Mouse (Mus musculus): ENCODE results near the gene Mboat2.

The Mboat2 gene

DNA sequence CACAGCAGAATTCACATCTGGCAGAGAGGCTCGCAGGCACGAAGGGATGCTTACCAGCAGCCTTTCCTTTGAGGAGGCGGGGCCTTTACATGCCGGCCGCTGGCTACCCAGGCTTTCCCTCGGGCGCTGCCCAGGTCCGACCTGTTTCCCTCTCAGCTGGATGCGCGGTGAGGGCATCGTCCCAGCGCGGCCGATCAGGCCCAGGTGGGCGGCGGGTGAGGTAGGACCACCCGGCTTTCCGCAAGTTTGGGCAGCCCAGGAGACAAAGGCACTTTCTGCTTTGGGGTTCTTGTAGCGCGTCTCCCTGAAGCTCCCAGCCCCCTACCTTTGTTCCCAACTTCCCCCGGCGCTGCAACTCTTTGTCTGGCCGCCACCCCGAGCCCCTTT lies at the start of gene Mboat2:
Gene Mboat2 (plus strand): TSS at position 114 of the 387 bp plus-strand sequence.
- DNase-seq (ENCODE audit: low spot score): no peak

DNA sequence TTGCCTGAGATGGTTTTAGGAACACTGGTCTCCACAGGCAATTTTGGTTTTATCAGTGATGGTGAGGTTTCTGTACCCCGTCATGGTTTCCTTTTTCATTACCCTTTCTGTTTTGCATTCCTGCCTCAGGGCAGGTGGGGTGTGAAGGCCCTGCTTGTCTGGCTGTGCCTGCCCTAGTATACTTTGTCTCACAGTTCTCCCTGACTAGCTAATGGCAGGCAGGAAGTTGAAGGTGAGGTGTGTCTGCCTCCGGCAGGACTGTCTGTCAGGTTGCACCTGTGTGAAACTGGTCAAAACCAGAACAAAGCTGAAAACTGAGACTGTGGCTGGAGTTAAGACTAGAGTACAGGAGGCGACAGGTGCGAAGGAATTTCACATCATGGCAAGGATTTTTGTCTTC lies 46.9 kb upstream of the Mboat2 start:
- no peak for DNase-seq (ENCODE audit: low spot score)

DNA sequence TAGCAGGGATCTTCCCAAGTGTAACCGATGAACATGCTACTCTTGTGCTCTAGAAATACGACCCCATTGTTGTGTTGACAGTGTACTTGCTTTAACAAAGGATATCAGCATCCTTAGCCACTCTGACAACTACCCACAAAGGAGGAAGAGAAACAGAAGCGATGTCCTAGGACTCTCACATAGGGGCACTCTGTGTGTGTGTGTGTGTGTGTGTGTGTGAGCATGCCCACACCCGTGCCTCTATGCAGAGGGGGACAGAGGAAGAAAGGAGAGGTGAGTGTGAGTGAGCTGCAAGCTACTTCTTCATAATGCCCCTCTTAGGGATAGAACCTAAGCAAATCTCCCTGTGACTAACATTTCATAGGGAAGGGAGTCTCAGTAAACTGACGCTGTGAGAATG lies 44.8 kb upstream of the Mboat2 start:
- DNase-seq (ENCODE audit: low spot score): no peak

DNA sequence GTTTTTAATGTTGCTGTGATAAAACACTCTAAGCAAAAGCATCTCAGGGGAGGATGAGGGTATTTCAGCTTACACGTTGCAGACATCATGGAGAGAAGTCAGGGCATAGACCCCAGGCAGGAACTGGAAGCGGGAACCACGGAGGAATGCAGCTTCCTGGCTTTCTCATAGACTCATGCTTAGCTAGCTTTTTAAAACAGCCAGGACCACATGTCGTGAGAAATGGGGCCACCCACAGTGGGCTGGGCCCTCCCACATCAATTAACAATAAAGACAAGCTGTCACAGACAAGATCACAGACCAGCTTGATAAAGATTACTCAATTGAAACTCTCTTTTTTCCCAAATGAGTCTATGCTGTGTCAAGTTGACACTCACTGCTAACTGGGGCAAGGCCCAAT lies 44.4 kb upstream of the Mboat2 start:
- DNase-seq (ENCODE audit: low spot score): peak; percentile 12

DNA sequence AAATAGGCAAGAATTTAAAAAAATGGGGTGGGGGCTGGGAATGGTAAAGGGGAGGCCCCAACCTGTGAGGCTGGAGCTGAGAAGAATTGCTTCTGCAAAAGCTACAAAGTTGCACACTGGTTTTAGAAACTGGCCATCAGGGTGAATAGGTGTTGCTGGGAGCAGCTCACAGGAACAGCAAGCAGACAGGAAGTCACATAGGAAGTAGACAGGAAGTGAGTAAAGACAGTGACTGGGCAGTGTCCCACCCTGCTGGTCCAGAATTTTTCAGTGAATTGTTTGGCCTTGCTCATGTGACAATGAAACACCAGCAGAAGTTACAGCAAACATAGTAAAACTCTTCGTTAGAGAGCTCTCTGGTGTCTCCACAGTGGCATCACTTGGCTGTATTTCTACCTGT lies 41.0 kb upstream of the Mboat2 start:
- DNase-seq (ENCODE audit: low spot score): no peak

DNA sequence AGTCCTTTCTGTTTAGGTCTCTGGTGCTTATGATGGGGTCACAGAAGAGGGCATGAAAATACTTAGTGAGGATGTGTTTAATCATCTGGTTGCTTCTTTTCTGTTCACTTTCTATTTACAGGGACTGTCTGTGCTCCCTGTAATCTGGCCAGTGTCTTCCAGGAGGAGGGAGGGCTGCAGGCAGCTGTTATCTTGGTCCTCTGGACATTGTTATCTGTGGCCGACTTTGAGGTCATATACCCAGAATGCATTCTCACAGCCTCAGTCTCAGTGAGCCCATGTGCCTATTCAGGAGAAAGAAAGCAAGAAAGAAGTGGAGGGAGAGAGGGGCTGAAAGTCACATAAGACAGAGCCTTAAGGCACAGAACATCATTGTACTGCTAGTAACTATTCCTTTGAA lies 19.4 kb upstream of the Mboat2 start:
- DNase-seq (ENCODE audit: low spot score): no peak

DNA sequence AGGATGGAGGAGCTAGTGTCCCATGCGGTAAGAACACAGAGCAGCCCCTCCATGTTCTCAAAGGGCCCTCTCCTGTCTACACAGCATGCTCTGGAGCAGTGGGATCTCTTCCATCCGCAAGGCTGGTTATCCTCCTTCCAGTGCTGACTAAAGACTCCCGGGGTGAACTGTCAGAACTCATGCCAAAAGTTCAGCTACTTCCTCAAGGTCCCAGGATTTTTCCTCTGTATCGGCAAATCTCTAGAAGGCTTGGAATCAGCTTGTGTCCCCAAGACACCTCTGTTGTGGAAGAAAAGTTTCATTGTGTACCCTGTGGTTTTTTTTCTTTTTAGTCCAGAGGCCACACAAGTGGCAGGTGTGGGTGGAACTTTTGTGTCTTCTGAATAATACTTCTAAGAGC lies 18.8 kb upstream of the Mboat2 start:
- no peak for DNase-seq (ENCODE audit: low spot score)

DNA sequence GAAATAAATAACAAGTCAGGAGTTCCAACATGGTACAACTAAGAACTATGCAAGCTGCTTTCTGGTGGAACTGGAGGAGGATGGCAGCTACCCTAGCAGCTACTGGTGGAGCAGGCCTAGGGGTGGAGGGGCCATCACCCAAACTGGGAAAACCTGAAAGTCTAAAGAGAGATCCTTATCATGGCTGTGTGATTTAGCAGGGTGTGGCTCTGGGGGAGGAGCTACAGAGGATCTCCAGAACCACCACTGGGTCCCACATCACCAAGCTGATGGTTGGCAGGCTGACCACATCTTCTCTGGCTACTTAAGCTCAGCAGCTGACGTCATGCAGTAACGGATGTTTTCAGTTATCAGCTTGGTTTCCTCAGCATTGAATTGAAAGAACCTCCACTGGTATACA lies 7.8 kb upstream of the Mboat2 start:
- DNase-seq (ENCODE audit: low spot score): no peak

DNA sequence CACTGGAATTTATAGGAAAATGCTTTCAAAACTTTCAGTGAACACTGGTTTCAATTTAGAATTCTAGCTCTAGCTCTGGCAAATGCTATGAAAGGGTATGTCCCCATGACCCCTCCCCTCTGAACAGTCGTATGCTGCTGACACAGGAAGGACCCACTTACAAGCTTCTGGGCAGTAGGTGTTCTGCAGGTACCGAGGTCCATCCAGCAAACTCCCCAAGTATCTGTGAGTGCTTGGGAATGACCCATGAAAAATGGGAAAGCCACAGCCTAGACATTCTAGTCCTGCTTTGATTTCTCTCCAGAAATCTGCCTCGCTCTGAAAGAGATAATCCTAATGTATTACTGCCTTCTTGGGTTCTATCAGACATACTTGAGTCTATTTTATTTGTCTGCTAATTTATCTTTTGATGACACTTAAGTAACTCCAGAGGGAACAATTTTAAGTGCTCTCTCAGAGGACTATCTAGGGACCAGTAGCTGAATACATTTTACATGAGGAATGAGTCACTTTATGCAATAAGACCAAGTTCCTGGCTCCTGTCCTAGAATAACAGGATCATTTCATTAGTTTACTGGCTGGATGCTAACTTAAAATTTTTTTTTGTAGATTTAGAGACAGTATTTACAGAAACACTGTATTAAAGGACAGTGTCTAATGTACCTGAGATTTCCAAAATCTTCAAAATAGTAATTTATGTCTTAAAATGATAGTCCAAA lies 6.9 kb upstream of the Mboat2 start:
- no peak for DNase-seq (ENCODE audit: low spot score)

DNA sequence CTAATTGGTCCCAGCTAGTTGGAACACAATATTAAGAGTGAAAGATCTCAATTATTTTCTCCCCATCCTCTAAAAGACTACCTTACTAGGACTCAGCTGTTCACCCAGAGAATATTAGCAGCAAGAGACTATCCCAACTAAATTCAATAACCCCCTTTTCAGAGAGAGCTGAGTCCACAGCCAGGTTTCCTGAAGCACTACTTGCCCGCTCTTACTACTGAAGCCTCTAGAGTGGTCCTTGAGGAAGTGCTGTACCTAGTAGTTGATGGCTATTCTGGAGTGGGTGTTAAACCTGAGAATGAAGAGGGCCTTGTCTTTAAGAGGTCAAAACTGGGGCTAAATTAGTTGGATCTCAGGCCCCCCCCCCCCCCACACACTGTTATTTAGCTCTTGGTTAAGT lies 593 bp upstream of the Mboat2 start:
- DNase-seq (ENCODE audit: low spot score): no peak

DNA sequence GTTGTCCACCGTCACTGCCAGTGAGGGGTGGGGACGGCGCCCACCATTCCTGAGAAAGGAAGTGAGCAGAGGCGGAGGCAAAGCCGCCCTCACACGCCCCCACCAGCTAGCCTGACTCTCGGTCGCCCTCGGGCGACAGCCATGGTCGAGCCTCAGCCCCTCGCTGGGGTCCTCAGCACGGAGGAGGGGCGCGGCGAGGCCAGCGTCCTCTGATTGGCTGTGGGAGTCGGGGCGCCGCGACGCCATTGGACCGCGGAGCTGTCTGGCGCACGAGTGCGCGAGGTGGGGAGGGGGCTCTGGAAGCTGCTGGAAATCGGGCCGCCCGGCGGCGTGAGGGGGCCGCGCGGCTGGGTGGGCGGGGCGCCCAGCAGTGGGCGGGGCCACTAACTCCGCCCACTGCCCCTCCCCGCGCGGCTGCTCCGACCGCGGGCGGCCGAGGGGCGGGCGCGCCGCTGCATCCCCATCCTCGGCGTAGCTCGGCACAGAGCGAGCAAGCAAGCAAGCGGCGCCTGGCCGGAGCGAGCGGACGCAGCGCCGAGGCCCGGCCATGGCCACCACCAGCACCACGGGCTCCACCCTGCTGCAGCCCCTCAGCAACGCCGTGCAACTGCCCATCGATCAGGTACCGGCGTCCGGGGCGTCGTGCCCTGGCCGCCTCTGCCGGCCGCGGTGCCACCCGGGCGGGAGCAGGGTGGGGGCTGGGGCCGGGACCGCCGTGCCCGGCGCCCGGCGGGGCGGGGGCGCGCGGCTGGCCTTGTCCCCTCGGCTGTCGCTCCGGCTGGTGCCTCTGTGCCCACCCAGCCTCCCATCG lies 679 bp downstream of the Mboat2 start:
- no peak for DNase-seq (ENCODE audit: low spot score)

DNA sequence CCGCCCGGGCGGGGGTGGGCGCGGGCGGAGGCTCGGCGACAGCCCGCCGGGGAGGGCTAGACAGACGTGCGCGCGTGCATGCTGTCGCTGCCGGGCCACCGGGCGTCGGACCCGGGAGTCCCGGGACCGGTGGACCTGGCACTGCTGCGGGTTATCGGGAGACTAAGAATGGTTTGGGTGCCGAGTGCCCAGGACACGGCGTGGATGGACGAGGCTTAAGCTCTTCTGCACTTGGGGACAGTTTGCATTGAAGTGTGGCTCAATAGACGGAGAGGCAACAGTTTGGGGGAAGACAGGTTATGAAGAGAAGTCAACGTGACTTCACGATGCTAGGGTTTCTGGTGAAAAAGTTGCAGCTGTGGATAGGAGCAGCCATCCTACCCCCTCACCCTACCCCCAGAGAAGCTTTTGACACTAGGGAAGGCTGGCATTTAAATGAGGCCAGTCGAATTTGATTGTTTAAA lies 1.3 kb downstream of the Mboat2 start:
- DNase-seq (ENCODE audit: low spot score): no peak

DNA sequence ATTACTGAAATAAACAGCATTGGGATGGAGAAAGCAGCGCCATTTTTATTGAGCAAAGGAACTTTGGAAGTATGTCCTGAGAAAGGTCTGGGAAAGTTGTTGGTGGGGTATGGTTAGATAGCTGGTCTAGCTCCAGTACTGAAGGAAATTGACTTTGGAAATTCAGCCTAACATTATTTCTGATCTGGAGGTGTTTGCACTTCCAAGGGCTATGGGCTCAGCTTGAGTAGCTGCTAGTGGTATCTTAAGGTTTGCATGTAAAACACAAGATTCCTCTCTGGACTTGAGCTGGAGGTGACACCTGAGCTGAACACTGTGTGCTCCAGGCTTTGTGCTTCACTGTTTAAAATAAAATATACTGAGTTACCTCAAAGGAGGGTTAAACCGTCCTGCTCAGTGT lies 1.8 kb downstream of the Mboat2 start:
- DNase-seq (ENCODE audit: low spot score): no peak

DNA sequence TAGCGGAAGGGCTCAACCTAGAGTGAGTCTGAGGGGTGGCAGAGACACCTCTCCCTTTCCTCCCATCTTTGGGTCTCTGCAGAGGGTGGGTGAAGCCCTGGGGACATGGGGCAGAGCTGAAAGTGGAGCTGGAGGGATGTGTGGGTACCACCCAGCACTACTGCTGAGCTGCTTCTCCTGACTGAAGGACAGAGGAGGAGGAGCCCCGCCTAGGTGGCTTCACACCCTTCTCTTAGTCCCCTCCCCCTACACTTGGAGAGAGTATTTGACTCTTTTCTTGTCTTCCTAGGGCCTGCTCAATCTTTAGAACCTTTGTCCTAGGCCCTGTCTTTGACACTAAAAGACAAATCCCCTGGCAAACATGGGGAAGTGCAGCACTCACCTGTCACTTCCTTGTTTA lies 7.3 kb downstream of the Mboat2 start:
- no peak for DNase-seq (ENCODE audit: low spot score)

DNA sequence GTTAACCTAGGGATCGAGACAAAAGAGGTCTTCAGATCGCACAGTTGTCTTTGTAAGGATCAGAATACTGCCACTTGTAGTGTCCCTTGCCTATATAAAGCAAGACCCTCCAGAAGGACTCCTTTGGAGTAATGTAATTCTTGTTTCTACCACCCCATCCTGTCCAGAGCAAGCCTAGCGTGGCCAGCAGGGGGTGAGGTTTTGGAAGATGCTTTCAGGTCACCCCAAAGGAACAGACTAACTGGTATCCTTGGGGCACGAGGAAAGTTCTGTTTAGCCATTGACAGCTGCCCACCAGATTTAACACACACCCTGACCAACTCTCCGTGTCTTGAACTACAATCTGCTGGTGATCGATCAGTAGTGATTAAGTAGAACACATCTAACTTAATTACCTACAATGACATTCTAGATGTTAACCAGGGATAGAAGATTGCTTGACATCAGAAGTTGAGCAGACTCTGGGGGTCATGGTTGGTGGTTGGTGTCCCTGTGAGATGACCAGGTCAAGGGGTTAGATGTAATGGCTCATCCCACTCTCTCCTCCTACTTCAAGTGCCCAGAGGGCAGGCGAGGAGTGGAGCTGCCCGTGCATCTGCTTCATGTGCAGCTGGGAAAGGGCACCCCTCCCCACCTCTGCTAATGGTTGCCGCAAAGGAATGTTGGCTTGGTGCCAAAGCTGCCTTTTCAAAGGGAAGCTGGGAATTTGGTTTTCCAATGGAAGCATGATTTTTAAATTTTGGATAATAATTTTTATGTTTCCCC lies 10.6 kb downstream of the Mboat2 start:
- no peak for DNase-seq (ENCODE audit: low spot score)

DNA sequence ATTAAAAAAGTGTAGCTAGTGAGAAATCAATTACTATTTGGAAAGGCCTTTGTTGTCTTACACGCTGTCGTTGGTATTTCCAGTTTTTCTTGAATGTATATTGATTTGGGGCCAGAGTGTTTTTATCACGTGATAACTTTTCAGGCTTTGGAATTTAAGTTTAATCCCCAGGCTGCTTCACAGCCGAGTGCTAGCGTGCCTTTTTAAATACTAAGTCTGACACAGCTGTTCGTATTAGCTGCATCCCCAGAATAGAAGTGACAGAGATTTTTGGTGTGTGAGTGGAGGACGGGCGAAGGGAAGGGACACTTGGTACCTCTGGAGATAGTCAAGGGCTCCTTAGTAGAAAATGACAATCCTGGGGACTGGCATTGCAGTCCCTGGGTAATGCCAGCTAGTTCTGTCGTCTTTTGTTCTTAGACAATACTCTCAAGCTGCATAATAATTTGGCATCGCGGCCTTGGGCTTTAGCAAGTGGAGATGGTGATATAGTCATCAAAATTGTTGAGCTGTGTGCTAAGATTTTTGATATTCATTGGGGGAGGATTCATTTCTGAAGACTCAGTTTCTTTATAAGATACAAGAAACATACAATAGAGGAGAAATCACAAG lies 11.7 kb downstream of the Mboat2 start:
- no peak for DNase-seq (ENCODE audit: low spot score)

DNA sequence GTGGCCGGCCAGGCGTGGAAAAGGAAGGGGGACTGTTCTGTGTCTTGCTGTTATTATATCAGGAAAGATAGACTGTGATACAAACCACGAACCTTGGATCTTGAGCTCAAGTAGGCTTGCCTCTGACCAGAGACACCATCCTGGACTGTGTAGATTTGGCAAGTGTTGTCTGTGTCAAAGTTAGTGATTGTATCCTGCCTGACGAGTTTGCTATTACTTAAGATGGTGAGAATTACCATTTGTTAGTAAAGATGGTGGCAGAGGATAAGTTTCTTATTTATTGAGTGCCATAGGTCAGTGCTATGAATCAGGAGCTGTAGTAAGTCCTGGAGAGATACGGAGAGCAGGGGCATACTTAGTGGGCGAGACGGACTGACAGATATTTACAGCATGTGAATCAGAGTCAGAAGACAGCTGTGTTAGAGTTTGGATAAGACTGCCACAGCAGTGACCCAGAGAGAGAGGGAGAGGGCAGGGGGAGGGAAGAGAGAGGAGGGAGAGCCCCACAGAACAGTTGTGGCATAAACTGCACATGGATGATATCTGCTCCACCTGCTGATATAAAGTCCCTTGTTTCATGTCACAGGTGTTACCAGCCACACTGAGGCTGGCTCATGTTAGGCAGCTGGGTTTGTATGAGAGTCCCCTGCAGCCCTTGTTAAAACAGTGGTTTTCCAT lies 12.9 kb downstream of the Mboat2 start:
- DNase-seq (ENCODE audit: low spot score): no peak

DNA sequence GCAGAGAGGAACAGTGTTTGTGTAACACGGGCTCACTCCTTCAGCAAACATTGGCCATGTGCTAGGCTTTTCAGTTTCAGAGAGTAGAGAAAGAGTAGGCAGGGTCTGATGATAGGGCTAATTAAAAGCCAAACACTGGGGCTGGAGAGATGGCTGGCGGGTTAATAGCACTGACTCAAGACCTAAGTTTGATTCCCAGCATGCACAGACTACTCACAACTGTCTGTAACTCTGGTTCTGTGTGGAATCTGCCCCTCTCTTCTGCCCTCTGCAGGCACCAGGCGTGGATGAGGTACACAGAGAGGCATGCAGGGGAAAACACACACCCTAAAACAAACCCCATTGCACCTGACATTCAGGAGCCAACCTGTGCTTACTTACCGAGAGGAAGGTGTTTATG lies 14.7 kb downstream of the Mboat2 start:
- no peak for DNase-seq (ENCODE audit: low spot score)

DNA sequence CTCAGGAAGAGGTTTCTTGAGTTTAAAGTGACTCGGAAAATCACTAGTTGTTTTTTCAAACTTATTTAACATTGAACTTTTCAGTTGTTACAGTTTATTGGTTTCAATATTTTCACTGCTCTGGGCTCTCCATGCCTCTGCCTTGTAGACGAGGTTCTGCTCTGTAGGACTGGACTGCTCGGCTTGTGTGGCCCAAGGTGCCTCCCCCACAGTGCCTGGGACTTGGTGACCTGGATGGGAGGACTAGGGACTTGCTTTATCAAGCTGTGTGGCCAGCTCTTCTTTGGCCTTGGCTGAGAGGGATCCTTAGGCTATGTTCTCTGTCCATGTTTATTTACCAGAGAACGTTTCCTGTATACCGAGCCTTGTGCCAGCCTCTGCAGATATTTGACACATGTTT lies 17.4 kb downstream of the Mboat2 start:
- DNase-seq (ENCODE audit: low spot score): no peak

DNA sequence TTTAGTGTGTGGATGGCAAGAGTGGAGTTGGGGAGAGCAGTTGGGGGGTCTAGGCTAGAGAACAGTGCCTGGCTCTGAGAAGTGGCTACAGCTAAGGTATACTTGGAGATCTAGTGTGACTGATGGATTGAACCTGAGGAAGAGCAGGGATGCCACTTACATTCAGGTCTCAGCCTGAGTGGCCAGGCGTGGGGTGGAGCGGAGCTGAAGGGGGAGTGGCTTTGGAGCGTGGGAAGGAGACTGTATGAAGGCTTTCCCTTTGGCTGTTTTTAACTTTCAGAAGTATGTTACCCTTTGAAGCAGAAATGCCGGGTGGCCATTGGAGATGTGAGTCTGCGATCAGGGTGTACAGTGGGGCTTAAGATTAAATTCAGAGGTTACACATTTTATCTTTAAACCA lies 26.7 kb downstream of the Mboat2 start:
- no peak for DNase-seq (ENCODE audit: low spot score)

DNA sequence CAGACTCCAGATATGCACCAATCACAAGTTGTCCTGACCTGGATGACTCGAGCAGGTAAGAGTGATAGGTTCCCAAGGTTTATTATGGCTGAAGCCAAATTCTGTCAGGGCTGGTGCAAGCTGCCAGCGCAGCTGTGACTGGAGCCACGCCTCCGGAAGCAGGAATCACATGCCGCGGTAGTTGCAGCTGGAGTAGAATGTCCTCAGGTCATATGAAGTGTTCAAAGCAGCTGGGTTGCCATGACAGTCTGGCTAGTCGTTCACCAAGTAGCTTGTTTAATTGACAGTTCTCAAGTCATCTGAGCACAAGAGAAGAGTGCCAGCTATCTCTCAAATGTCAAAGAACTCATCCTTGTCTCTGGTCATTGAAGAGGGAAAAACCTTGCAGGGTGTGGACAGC lies 28.7 kb downstream of the Mboat2 start:
- DNase-seq (ENCODE audit: low spot score): no peak

DNA sequence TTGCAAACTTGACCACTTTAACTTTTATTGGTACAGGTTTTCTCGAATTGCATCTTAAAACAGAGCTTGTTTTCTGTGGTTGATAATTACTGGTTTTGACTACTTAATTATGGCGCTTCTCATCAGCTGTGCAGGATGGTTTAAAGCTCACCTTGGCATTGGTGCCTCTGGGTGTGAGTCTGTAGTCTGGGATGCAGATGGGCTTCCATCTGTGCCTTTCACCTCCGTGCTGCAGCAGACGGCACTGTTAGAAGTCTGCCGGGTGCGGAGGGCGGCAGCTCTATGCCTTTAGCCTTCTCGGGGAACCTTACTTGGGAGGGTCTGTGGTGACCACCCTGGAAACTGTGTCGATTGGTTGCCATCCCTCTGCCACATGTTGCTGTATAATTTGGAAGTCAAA lies 29.8 kb downstream of the Mboat2 start:
- DNase-seq (ENCODE audit: low spot score): no peak
